Mouse (Mus musculus) brain, embryonic 18.5 days (tissue): ENCODE data around the gene Tmem101.
"Not testable (repeated sequence)": the region's sequence is repeated elsewhere in the genome, so short reads cannot be mapped to it uniquely, and the experiment has no call there.

ENCODE experiments used
- DNase-seq: peaks from one replicate; pipeline ENCODE4 v3.0.0-alpha.2; 2012; ENCODE audit warnings: low read depth, low spot score

The Tmem101 gene

GRCm38 (mm10) chr11:102156039-102156785 is at the start of gene Tmem101:
Gene Tmem101 (minus strand): TSS chr11:102156404.
- peak; percentile 83 for DNase-seq

- no peak for DNase-seq
These were observed 45.2 kb upstream of the Tmem101 start for GRCm38 (mm10) chr11:102201408-102201821.

- no peak for DNase-seq
These were observed 43.7 kb upstream of the Tmem101 start for GRCm38 (mm10) chr11:102199856-102200255.

GRCm38 (mm10) chr11:102198245-102198644 is 42.0 kb upstream of the Tmem101 start:
- DNase-seq = no peak

GRCm38 (mm10) chr11:102196018-102196797 is 40.0 kb upstream of the Tmem101 start:
- DNase-seq = no peak

- DNase-seq = no peak
These were observed 37.6 kb upstream of the Tmem101 start for GRCm38 (mm10) chr11:102193657-102194440.

GRCm38 (mm10) chr11:102190848-102191247 is 34.6 kb upstream of the Tmem101 start:
- no peak for DNase-seq

GRCm38 (mm10) chr11:102189461-102190436 is 33.5 kb upstream of the Tmem101 start, which contains the start of gene G6pc3:
Gene G6pc3 (plus strand): TSS chr11:102189620.
- DNase-seq = peak; percentile 86

- no peak for DNase-seq
These were observed 32.8 kb upstream of the Tmem101 start for GRCm38 (mm10) chr11:102188980-102189379.

GRCm38 (mm10) chr11:102186235-102186634 is 30.0 kb upstream of the Tmem101 start:
- DNase-seq = no peak

- DNase-seq = no peak
These were observed 29.5 kb upstream of the Tmem101 start for GRCm38 (mm10) chr11:102185677-102186076.

GRCm38 (mm10) chr11:102184646-102185495 is 28.7 kb upstream of the Tmem101 start, which contains the start of gene Lsm12:
Gene Lsm12 (minus strand): TSS chr11:102185296.
- DNase-seq = peak; percentile 82

GRCm38 (mm10) chr11:102184253-102184645 is 28.0 kb upstream of the Tmem101 start:
- no peak for DNase-seq

GRCm38 (mm10) chr11:102179836-102180235 is 23.6 kb upstream of the Tmem101 start:
- no peak for DNase-seq

- DNase-seq = no peak
These were observed 12.5 kb upstream of the Tmem101 start for GRCm38 (mm10) chr11:102168689-102169088.

GRCm38 (mm10) chr11:102167539-102167938 is 11.3 kb upstream of the Tmem101 start:
- no peak for DNase-seq

GRCm38 (mm10) chr11:102165971-102166722 is 9.9 kb upstream of the Tmem101 start:
- no peak for DNase-seq

- DNase-seq = no peak
These were observed 3.6 kb upstream of the Tmem101 start for GRCm38 (mm10) chr11:102159781-102160180.

- not testable (repeated sequence) for DNase-seq
These were observed 1.8 kb upstream of the Tmem101 start for GRCm38 (mm10) chr11:102158024-102158423.
